Mouse (Mus musculus): ENCODE data around the gene Zfp281.

Gene Zfp281

GRCm38 (mm10) chr1:136659917-136660316 lies 35.2 kb downstream of the Zfp281 start:
- DNase-seq, result no peak

- DNase-seq, result no peak
Observed at GRCm38 (mm10) chr1:136661511-136661910, 36.8 kb downstream of the Zfp281 start.

DNA sequence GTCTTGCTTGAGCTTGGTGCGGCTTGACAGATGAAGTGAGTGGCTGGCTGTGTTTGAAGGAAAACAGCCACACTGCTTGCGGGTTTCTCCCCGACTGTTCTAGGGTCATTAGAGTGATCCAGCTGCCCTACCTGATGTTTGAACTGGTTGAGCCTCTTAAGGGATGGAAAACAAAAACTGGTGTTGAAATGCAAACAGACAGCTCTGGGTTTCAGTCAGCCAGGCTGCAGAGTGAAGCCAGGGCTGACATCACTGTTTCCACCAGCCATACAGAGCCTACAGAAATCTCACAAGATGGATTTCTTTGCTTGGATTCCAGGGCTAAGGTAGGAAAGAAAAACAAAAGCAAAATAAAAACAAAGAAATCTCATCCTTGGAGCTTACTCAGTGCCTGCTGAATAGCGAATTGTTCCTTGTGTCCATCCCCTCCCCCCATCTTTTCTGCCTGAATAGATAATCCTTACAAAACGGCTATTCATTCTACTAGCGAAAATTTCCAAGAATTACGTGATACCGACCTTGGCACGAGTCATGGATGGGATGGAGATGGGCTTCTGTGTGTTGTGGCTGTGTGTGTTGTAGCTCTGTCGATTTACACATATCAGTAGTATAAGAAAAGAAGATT lies 37.4 kb downstream of the Zfp281 start:
- no peak for DNase-seq

DNA sequence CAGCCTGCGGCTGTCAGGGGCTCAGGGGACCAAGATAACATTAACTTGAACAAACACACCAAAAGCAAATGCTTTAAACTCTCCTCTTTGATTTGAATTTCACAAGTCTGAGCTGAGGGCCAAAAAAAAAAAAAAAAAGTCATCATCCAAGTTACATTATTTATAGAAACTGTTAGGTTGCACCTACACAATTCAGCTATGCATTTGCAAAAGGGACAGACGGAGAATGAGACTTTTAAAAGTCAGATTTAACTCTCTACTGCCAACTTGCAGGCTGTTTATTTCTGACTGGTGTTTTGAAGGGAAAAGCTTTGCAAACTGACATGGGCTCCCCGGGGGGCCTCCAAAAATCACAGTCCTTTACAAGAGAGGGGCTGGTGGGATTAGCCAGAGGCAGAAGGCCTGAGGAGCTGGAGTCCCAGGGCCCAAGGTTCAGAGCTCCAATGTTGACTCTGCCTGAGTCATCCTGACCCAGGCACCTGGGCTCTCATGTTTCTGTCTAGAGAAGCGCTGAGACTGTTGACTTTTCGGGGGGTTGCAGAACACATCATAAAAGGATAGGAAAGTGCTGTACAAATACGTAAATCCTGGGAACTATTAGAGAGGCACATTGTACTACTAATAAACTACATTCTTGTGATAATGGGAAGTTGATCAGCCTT lies 40.4 kb downstream of the Zfp281 start:
- no peak for DNase-seq

DNA sequence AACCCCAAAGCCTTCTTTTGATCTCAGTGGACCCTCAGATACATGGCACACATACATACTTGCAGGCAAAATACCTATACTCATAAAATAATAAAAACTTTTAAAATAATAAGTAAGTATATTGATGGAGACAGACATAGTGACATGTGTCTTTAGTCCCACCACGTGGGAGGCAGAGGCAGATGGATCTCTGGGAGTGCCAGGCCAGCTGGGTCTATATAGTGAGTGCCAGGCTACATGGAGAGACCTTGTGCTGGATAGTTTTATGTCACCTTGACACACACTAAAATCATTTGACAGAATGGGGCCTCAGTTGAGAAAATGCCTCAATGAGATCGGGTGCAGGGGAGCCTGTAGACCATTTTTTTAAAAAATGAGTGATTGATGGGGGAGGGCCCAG lies 41.8 kb downstream of the Zfp281 start:
- DNase-seq, result no peak

DNA sequence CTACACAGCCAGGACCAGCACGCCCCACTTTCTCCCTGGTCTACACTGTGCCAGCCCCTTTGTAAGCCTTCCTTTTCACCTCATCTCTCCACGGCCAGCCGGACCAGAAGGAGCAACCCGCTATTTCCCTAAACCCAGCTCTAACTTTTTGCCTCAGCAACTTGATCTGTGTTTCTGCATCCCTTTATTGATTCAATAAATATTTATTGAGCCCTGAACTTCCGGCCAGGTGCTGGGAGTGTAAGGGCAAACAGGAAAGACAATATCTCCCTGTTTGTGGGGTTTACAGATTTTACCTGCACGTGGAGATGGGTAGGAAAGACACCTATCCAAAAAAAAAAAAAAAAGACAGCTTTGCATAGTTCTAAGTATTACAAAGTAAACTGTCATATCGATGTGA lies 45.2 kb downstream of the Zfp281 start:
- DNase-seq, result no peak

- DNase-seq, result no peak
Observed at GRCm38 (mm10) chr1:136670421-136670820, 45.7 kb downstream of the Zfp281 start.

- no peak for DNase-seq
Observed at GRCm38 (mm10) chr1:136671767-136672434, 47.2 kb downstream of the Zfp281 start.

- DNase-seq, result peak; percentile 53 to 74
Observed at GRCm38 (mm10) chr1:136672564-136672963, 47.9 kb downstream of the Zfp281 start.

- DNase-seq, result no peak
Observed at GRCm38 (mm10) chr1:136673293-136673692, 48.6 kb downstream of the Zfp281 start.

DNA sequence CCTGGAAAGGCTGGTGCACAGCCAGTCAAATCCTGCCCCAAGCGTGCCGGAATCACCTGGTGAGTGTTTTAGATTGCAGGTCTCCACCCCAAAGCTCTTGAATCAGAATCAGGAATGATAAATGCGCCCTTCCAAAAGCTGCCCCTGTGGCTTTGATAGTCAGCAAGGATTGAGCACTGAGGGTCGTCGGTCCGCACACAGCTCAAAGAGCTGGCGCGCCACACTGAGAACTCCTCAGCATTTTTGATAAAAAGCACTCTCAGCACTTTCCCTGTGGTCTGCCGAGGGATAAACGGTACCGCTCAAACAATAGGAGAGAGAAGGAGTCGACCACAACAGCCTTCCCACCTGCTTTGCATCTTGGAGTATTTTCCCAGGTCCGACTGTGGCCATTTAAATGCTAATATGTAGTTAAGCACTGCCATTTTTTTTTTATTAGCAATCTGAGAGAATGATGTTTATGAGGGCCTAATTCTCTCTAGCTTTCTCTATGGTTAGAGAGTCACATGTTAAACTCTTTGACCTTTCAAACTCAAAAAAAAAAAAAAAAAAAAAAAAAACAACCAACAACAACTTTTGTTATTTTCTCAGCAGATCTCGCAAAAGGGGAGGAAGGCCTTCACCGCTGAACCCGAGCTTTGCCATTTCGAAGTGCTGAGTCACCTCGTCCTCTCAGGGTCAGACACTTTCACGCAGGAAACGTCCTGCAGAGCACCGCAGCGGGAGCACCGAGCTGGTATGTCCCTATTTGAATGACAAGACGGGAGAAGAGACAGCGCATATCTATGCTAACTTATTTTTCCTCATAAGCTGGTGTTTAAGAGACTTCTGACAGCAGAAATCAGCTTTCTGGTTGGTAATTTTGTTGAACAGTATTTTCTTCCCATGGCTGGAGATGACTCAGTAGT lies 50.1 kb downstream of the Zfp281 start:
- no peak for DNase-seq

DNA sequence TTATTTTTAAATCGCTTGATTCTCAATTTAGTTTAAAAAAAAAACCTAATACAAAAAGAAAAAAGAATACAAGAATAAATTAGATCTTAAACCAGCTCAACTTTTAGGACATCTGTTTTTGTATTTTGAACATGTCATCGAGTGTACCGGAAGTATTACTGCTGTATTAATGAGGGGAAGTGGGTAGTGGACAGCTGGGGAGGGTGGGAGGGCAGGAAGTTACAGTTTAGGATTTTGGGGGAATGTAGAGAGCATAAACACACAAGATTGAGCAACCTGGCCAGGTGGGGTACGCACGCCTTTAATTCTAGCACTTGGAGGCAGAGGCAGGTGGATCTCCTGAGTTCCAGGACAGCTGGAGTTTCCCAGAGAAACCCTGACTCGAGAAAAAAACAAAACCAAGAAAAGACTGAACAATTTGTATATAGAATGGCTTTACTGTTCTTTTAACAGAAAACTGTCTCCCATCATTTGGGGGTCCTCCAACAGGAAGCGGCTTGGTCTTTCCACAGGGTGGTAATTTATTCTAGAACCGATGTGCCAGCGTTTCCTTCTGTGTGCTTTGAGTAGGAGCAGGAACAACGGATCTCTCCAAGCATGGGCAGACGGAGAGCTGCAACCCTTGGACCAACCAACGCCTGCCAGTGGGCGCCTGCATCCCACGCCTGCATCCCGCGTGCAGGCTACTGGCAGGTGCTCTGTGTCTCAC lies 51.2 kb downstream of the Zfp281 start:
- no peak for DNase-seq

DNA sequence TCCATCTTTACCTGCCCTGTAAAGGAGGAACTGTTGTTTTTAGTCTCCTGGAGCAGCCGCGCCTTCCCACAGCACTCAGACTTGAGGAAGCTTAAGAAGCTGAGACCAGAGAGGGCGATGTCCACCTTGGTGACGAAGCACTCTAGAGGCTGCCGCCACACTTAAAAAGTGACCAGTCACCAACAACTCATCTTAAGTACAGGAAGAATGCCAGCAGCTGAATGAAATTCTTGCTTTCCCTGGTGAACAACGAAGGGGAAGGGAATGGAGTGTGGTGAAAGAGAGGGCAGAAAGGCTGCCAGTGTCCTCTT lies 51.7 kb downstream of the Zfp281 start:
- DNase-seq, result no peak

GRCm38 (mm10) chr1:136677847-136678325 lies 53.2 kb downstream of the Zfp281 start:
- DNase-seq, result no peak

DNA sequence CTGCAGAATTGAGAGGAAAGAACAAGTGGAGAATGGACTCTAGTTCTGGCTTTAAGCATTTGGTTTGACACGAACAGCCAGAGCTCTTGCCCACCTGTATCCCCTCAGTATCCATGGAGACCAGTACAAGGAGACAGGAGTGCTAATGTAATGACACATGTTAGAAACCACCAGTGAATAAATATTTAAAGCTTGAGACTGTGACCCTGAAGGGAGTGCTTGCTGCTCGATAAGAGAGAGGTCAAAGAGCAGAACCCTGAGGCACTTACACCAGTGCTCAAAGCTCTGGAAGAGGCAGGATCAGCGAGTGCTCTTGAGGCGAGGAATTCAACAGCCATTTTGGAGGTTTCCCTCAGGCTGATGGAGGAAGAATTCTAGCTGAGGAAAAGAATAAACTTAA lies 54.1 kb downstream of the Zfp281 start:
- DNase-seq, result no peak

Data from thymus, adult 18-20 months (tissue).